Mouse (Mus musculus) right cerebral cortex, postnatal 10 days (tissue): ENCODE measurements around the gene Olfr1418.

Source experiments
- DNase-seq, 2 experiments: peaks; one replicate each; pipeline ENCODE4 v3.0.0; 2021; ENCODE audit warnings: low spot score in 2 of 2

Gene Olfr1418

DNA sequence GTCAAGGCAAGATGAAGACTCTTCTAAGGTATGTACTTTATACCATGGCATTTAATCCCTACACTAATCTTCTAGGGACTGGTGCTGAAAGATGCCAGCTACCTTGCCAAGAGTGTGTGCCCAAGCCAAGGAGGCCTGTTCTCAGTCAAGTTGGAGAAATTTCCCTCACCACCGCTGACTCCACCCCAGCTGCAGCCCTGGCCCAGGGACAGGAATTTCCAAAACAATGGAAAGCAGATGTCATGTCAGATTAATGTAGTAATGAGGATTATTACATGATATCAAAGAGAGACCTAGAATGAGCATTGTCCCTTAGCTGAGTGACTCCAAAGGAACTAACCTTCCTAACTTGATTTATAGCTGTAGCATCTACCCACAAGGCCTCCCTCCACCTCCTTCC is 50.0 kb downstream of the Olfr1418 start:
- no peak for DNase-seq

DNA sequence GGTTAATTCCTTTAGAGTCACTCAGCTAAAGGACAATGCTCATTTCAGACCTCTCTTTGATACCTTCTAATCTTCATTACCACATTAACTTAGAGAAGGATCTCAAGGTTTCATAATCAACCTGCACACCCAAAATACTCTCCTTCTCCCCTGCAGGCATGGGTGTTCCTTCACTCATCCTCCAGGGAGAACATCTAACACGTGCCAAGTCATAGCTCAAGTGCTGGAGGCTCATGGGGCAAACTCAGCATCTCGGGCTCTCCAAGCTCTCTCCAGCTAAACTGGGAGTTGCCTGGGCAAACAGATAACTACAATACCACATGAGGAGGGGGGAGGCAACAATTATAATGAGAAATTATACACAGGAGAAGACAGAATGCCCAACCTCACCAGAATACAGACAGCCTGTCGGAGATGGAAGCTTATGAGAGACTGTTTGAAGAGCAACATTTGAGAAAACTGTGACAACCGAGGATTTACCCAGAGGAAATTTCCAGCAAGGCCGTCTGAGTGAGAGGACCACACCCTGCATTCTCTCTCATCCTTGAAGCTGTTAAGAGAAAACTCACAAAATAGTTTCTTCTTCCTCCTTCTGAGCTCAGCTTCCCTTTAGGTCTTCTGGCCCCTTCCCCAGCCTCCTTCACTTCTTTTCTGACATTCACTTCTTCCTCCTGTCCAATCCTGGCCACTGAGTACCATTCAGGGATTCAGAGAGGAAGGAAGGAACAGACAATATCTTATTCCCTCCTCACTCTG is 50.7 kb downstream of the Olfr1418 start:
- DNase-seq = no peak

- DNase-seq = no peak
Measured at GRCm38 (mm10) chr19:11808452-11808851, 52.4 kb downstream of the Olfr1418 start.

DNA sequence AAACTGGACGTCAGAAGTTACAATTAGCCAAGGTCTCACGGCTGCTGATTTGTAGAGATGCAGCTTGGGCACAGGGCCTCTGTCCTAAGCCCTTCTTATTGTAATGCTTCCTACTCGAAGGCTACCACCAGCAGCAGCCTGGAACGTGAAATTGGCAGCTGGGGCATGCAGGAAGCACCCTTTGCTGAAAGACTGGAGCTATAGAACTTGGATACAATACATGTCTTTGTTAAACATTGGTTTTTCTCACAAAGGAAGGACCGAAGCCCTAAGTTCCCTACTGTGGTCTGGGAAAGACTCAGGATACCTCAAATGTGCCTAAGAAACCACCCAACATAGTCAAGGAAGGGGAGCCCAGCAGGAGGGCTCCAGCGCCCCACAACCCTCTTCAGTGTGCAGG is 53.0 kb downstream of the Olfr1418 start:
- DNase-seq = no peak

DNA sequence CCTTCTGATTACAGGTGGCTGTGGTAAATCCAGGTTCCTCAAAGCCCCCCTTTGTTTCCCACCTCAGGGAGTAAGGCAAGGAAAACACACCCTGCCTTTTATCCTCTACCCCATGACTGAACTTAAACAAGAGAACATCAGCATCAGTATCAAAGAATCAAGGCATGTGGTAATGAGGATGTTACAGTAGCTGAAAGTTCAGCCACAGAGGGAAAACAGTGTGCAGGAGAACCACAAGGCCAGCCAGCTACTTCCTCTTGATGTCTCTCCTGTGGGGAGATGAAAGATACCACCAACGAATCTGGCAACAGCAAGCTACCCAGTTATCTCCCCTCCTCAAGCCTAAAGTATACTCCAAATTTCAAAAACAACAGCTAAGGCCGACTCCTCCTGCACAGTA is 53.6 kb downstream of the Olfr1418 start:
- DNase-seq = no peak

DNA sequence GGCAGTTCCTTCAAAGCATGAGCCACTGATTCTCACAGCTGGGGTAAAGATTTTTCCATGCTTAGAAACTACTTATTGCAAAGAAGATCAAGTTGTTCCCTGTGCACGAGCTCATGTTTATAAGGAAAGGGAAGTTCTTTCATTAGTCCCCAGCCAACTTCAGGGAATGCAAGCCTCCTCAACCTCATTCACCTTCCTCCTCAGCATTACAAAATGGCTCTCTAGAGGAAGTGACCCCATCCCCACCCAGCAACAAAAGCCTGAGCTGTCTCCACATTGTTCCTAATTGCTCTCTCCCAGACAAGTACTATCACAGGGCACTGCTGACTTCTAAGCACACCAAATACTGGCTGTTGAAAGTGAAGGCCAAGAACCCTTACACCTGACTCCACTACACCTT is 56.4 kb downstream of the Olfr1418 start:
- no peak for DNase-seq
